Mouse (Mus musculus) cerebellum, adult 2 months (tissue): ENCODE measurements around the gene Pde1c.

Source experiments
- CTCF ChIP-seq: fragments of 200-500 bp; IDR thresholded peaks from 2 replicates; pipeline ENCODE4 v1.5.1; 2011; ENCODE audit warnings: low read depth, mild to moderate bottlenecking, control low read depth, low read length, moderate library complexity, borderline replicate concordance; ENCODE audit not compliant: insufficient read depth
- POLR2A ChIP-seq: fragments of 200-500 bp; IDR thresholded peaks from 2 replicates; pipeline ENCODE4 v1.6.1; 2011; ENCODE audit warnings: low read length, control low read depth, borderline replicate concordance; ENCODE audit not compliant: insufficient read depth

GRCm38 (mm10) chr6:56289307-56289706, 279.6 kb downstream of the Pde1c start:
- TF ChIP-seq POLR2A = no peak
- TF ChIP-seq CTCF = no peak
